In genomic region chr12:59066448-59067077, GRCm38 (mm10) we compare ENCODE assay signal across 8 mouse cellular contexts. TPM values are rescaled to one million over a fixed set of nuclear protein-coding genes. Genes with fewer than 3 reads are reported as not detected.
DNase-seq lines count a peak whose midpoint lies in the region; ATAC-seq and TF ChIP-seq lines count a peak whose summit lies in the region.

Pnn (plus strand) TSS chr12:59066884.

- WGBS in forebrain, embryonic 16.5 days, result under 1% methylated on average over 43 of the region's 43 CpGs
- 1% methylated on average over 43 of the region's 43 CpGs for WGBS in lung, embryonic 14.5 days
- under 1% methylated on average over 43 of the region's 43 CpGs for WGBS in olfactory bulb, adult 2 months
- under 1% methylated on average over 43 of the region's 43 CpGs for WGBS in thymus, adult 2 months

- H3K4me1 ChIP-seq in G1E (ENCODE audit: insufficient read depth, low read depth, low read length), result peaks cover 51% of the 10 kb centered on the region
- H3K4me1 ChIP-seq in forebrain, embryonic 16.5 days (replicated peaks; ENCODE audit: control insufficient read depth, insufficient read depth, low read length), result peaks cover 10% of the 10 kb centered on the region
- H3K4me1 ChIP-seq in lung, embryonic 14.5 days (ENCODE audit: insufficient read depth), result 0 out of 2 replicates have a peak, but pooled peaks cover 2% of the 10 kb centered on the region
- no peaks in the 10 kb centered on the region for H3K4me1 ChIP-seq in olfactory bulb, adult 2 months (ENCODE audit: control insufficient read depth, insufficient read depth, low read length)
- H3K4me1 ChIP-seq in thymus, adult 2 months (replicated peaks; ENCODE audit: control insufficient read depth, insufficient read depth, low read length), result no peaks in the 10 kb centered on the region

- intact Hi-C loops in heart, postnatal 36 days (cut with DNase I), result loop anchor here (2.0 to 5.0 kb wide), 3 partner anchors 54 to 151 kb away; partner anchors contain the start of genes Fbxo33, Gemin2 and Sec23a

- TF ChIP-seq POLR2A in olfactory bulb, adult 2 months (IDR thresholded peaks at IDR 0.05; ENCODE audit: insufficient read depth, low read depth, low read length), result peak; percentile 89
- peak; percentile 94 for TF ChIP-seq POLR2A in thymus, adult 2 months (IDR thresholded peaks at IDR 0.05; ENCODE audit: control insufficient read depth, extremely low read depth, insufficient read depth, low read length, poor library complexity)

- peak within 1 kb of the TSS; percentile 85 for H3K4me3 ChIP-seq in G1E (ENCODE audit: low read depth, low read length)
- H3K4me3 ChIP-seq in forebrain, embryonic 16.5 days (replicated peaks; ENCODE audit: low read length), result peak within 1 kb of the TSS; percentile 99
- H3K4me3 ChIP-seq in layer of hippocampus, adult 2 months, result peak within 1 kb of the TSS; percentile 96
- H3K4me3 ChIP-seq in lung, embryonic 14.5 days (ENCODE audit: low read depth, low read length), result peak within 1 kb of the TSS; percentile 100
- H3K4me3 ChIP-seq in olfactory bulb, adult 2 months (ENCODE audit: insufficient read depth, low read depth, low read length), result peak within 1 kb of the TSS; percentile 96
- peak within 1 kb of the TSS; percentile 79 for H3K4me3 ChIP-seq in thymus, adult 2 months (ENCODE audit: control insufficient read depth, insufficient read depth, low read length)

- peak within 1 kb of the TSS; percentile 99 for H3K9ac ChIP-seq in forebrain, embryonic 16.5 days (replicated peaks; ENCODE audit: low read depth, low read length)
- H3K9ac ChIP-seq in lung, embryonic 14.5 days, result peak within 1 kb of the TSS; percentile 99

- peaks cover 36% of the 10 kb centered on the region for H3K36me3 ChIP-seq in G1E (replicated peaks)
- H3K36me3 ChIP-seq in forebrain, embryonic 16.5 days (ENCODE audit: control insufficient read depth, insufficient read depth), result peaks cover 23% of the 10 kb centered on the region
- peaks cover 35% of the 10 kb centered on the region for H3K36me3 ChIP-seq in lung, embryonic 14.5 days (ENCODE audit: insufficient read depth)
- H3K36me3 ChIP-seq in thymus, adult 2 months (ENCODE audit: control insufficient read depth, insufficient read depth, low read length), result peaks cover 35% of the 10 kb centered on the region

- ATAC-seq in G1E (ENCODE audit: extremely low read depth, insufficient number of reproducible peaks, low FRiP score, poor library complexity, severe bottlenecking), result peak; percentile 98
- peak; percentile 100 for ATAC-seq in forebrain, embryonic 16.5 days
- ATAC-seq in lung, embryonic 14.5 days (ENCODE audit: insufficient read depth), result peak; percentile 100

- peak; percentile 100 for DNase-seq in G1E (ENCODE audit: low spot score)
- peak; percentile 96 to 99 for DNase-seq in cerebellum, adult 18-20 months
- DNase-seq in heart, postnatal 36 days, result peak; percentile 95
- DNase-seq in layer of hippocampus, adult 2 months (ENCODE audit: low spot score in 2 of 2), result peak; percentile 97 to 99
- DNase-seq in lung, embryonic 14.5 days, result peak; percentile 98
- DNase-seq in thymus, adult 2 months, result peak; percentile 96

- no peaks in the 10 kb centered on the region for H3K27me3 ChIP-seq in G1E (ENCODE audit: insufficient read depth, low read length)
- no peaks in the 10 kb centered on the region for H3K27me3 ChIP-seq in forebrain, embryonic 16.5 days (replicated peaks; ENCODE audit: control insufficient read depth, insufficient read depth, low read length)
- H3K27me3 ChIP-seq in lung, embryonic 14.5 days (ENCODE audit: insufficient read depth, low read length), result no peaks in the 10 kb centered on the region
- no peaks in the 10 kb centered on the region for H3K27me3 ChIP-seq in thymus, adult 2 months (ENCODE audit: control insufficient read depth, insufficient read depth, low read length)

- TF ChIP-seq CTCF in G1E (IDR thresholded peaks at IDR 0.05; ENCODE audit: low read depth, low read length), result no peak
- TF ChIP-seq CTCF in layer of hippocampus, adult 2 months (conservative IDR thresholded peaks at IDR 0.05), result peak; percentile 68
- TF ChIP-seq CTCF in lung, embryonic 14.5 days (IDR thresholded peaks at IDR 0.05; ENCODE audit: low read depth), result peak; percentile 39; the same call in 1 of the 2 replicates
- TF ChIP-seq CTCF in olfactory bulb, adult 2 months (IDR thresholded peaks at IDR 0.05; ENCODE audit: insufficient read depth, low read depth, low read length), result no peak
- TF ChIP-seq CTCF in thymus, adult 2 months (IDR thresholded peaks at IDR 0.05; ENCODE audit: borderline replicate concordance, control insufficient read depth, extremely low read depth, insufficient read depth, low read length, poor library complexity), result peak; percentile 64; the same call in 1 of the 2 replicates

- peak within 1 kb of the TSS; percentile 93 for H3K4me2 ChIP-seq in forebrain, embryonic 16.5 days (ENCODE audit: low read length)
- H3K4me2 ChIP-seq in lung, embryonic 14.5 days, result peak within 1 kb of the TSS; percentile 75

- no peaks in the 10 kb centered on the region for H3K9me3 ChIP-seq in G1E (replicated peaks)
- no peaks in the 10 kb centered on the region for H3K9me3 ChIP-seq in forebrain, embryonic 16.5 days (ENCODE audit: control insufficient read depth, low read length)
- H3K9me3 ChIP-seq in lung, embryonic 14.5 days (ENCODE audit: low read depth, low read length), result no peaks in the 10 kb centered on the region

- peak within 1 kb of the TSS; percentile 88 for H3K27ac ChIP-seq in forebrain, embryonic 16.5 days (ENCODE audit: low read length)
- H3K27ac ChIP-seq in layer of hippocampus, adult 2 months, result peak within 1 kb of the TSS; percentile 98
- H3K27ac ChIP-seq in lung, embryonic 14.5 days (ENCODE audit: low read depth), result peak within 1 kb of the TSS; percentile 93
- H3K27ac ChIP-seq in olfactory bulb, adult 2 months (ENCODE audit: insufficient read depth, low read depth, low read length), result peak within 1 kb of the TSS; percentile 98
- H3K27ac ChIP-seq in thymus, adult 2 months (ENCODE audit: control insufficient read depth, insufficient read depth, low read length), result peak within 1 kb of the TSS; percentile 66

RNA-seq across cellular contexts. Expression of gene Pnn, which starts in this region (rescaled TPM):
- total RNA-seq in G1E (2014; fragmentation: Nextera tagmentation), result 165 and 172 TPM in 2 replicates
- total RNA-seq in G1E (2017), result 99.4 and 128 TPM in 2 replicates
- polyA plus RNA-seq in G1E (2012), result 79.8 and 99.9 TPM in 2 replicates
- polyA plus RNA-seq in forebrain, embryonic 16.5 days (2015; fragmentation: Nextera tagmentation; extraction: Ambion mirVana), result 93.7 and 94.9 TPM in 2 replicates
- 10 to 100 TPM; 23.8 to 26.3 TPM for total RNA-seq in heart, postnatal 36 days (2021)
- total RNA-seq in layer of hippocampus, adult 2 months (2021), result 10 to 100 TPM; 58.7 to 78.3 TPM
- polyA plus RNA-seq in lung, embryonic 14.5 days (2014; fragmentation: Nextera tagmentation; extraction: Ambion mirVana), result 89.3 and 95.4 TPM in 2 replicates
- 140 and 742 TPM in 2 replicates for polyA plus RNA-seq in olfactory bulb, adult 2 months (2012; ENCODE audit: insufficient read depth, insufficient read length, low replicate concordance, missing spikeins)
- polyA plus RNA-seq in thymus, adult 2 months (2012; rRNA removed), result 32.2 and 34.0 TPM in 2 replicates

Comparison
In these comparisons a context has a peak if more than half of its experiments do, and no peak if none do; other contexts are left out.
1. Peak in every context shown above with its lines: DNase-seq, ATAC-seq, H3K4me3 ChIP-seq and H3K27ac ChIP-seq.
2. CTCF ChIP-seq: peak in layer of hippocampus, adult 2 months (single experiment), lung, embryonic 14.5 days (single experiment) and thymus, adult 2 months (single experiment); none in G1E (single experiment) and olfactory bulb, adult 2 months (single experiment).